Mouse (Mus musculus) spleen, embryonic (tissue): ENCODE measurements around the gene Srp54a.
"Not testable (repeated sequence)": the region's sequence is repeated elsewhere in the genome, so short reads cannot be mapped to it uniquely, and the experiment has no call there.

ENCODE experiments used
- CTCF ChIA-PET: fragments of 350-600 bp; sonication (Branson Sonifier 250); formaldehyde crosslinking; loops from one replicate; lab custom pipeline; 2022; lab: Charles Lee

Srp54a gene

GRCm38 (mm10) chr12:55124731-55125130 lies 44.7 kb downstream of the Srp54a start:
- CTCF ChIA-PET, result not testable (repeated sequence)

DNA sequence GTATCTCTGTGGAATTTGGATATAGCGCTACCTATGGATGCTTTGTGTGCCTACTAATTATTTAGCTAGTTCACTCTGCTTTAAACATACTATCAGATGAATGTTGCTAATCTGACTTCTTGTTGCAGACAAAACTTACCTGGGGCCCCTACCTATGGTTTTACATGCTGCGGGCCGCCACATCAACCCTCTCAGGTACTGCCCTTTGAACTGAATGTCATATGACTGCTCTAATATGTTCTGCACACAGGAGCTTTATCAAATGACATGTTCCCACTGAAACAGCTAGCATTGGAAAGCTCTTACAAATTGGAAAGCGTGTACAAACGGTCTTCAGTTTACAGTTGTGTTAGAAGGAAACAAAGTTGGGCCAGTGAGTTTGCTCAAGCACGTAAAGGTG lies 55.5 kb downstream of the Srp54a start:
- CTCF ChIA-PET, result not testable (repeated sequence)

- CTCF ChIA-PET, result not testable (repeated sequence)
Observed at GRCm38 (mm10) chr12:55137859-55138258, 57.8 kb downstream of the Srp54a start.

DNA sequence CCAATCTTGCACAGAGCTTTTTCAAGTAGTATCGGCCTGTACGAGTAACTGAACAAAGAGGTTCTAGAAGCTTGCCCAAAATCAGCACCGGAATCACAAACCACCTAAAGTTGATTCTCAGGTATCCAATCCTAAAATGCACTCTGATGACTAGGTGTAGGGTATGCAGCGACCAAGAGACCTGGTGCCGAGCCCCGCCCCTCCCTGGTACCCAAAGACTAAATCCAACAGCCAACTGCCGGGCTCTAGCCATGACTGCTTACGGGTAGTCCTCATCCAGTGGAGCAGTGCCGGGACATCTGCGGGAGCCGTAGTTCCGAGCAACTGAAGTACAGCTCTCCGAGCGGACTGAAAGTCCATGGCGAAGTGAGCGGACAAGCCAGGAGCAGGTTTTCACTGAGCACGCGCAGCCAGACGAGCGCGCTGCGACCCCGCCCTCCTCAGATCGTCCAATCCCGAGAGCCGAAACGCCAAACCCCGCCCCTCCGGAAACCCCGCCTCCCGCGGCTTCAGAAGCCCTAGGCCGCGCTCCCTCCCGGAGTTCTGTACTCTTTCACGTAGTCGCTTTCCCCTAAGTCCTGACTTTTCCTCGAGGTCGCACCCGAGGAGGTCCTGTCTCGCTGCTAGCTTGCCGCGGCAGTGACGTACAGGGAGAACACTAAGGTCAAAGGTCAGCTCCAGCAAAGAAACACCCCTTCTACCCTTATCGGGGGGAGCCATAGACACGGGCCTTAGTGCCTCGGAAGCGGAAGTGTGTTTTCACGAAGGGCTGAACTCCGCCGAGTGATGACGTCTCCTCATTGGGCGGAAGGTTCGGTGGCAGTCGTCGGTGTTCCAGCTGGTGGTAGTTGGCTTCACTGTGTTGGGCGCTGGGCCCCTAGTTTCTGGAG lies 74.7 kb downstream of the Srp54a start, which contains the start of gene Srp54b:
Srp54b (plus strand) TSS at position 546 of the 890 bp plus-strand sequence.
- CTCF ChIA-PET, result not testable (repeated sequence)

- CTCF ChIA-PET, result not testable (repeated sequence)
Observed at GRCm38 (mm10) chr12:55155449-55155783, 75.4 kb downstream of the Srp54a start.
